Mouse (Mus musculus) naive thymus-derived CD4-positive, alpha-beta T cell, adult 2 months (primary cell): ENCODE data around the gene Cdh5.
"Not testable (repeated sequence)": the region's sequence is repeated elsewhere in the genome, so short reads cannot be mapped to it uniquely, and the experiment has no call there.

ENCODE experiments used
- DNase-seq: peaks from one replicate; pipeline ENCODE4 v3.0.0-alpha.2; 2011; ENCODE audit warnings: low read depth

The Cdh5 gene

DNA sequence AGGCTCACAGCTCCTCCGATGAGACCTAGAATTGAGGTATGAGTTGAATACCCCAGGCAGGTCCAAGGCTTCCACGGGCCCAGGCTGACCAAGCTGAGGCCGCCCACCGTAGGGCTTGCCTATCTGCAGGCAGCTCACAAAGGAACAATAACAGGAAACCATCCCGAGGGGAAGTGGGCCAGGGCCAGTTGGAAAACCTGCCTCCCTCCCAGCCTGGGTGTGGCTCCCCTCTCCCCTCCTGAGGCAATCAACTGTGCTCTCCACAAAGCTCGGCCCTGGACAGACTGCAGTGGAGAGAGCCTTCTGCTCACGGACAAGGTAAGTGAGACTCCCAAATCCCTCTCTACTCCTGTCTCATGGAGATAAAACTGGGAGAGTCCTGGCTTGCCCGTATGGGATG lies at the start of gene Cdh5:
TSS of gene Cdh5 (plus strand) at position 211 of the 400 bp plus-strand sequence.
- no peak for DNase-seq

GRCm38 (mm10) chr8:104059922-104060321 lies 41.5 kb upstream of the Cdh5 start:
- DNase-seq, result no peak

DNA sequence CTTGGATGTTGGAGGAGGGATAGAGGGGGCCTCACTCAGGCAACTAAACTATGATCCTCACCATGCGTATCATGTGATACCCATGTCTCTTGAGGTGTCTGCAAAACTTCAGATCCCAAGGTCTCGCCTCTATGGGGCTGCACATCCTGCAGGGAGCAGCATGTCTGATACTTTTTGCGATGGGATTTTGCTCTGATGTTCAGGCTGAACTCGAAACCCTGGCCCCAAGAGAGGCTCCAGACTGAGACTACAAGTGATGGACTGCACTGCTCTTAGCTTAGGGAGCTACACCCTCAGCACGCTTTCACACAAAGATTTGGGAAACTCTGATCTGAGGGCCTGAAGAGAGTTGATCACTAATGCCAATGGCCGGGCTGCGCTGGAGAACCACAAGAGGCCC lies 41.0 kb upstream of the Cdh5 start:
- no peak for DNase-seq

GRCm38 (mm10) chr8:104061048-104061988 lies 40.1 kb upstream of the Cdh5 start:
- no peak for DNase-seq

- no peak for DNase-seq
Measured at GRCm38 (mm10) chr8:104061989-104062820, 39.2 kb upstream of the Cdh5 start.

GRCm38 (mm10) chr8:104065223-104065622 lies 36.2 kb upstream of the Cdh5 start:
- DNase-seq, result no peak

- DNase-seq, result no peak
Measured at GRCm38 (mm10) chr8:104065906-104066518, 35.4 kb upstream of the Cdh5 start.

GRCm38 (mm10) chr8:104067390-104067925 lies 34.0 kb upstream of the Cdh5 start:
- DNase-seq, result no peak

DNA sequence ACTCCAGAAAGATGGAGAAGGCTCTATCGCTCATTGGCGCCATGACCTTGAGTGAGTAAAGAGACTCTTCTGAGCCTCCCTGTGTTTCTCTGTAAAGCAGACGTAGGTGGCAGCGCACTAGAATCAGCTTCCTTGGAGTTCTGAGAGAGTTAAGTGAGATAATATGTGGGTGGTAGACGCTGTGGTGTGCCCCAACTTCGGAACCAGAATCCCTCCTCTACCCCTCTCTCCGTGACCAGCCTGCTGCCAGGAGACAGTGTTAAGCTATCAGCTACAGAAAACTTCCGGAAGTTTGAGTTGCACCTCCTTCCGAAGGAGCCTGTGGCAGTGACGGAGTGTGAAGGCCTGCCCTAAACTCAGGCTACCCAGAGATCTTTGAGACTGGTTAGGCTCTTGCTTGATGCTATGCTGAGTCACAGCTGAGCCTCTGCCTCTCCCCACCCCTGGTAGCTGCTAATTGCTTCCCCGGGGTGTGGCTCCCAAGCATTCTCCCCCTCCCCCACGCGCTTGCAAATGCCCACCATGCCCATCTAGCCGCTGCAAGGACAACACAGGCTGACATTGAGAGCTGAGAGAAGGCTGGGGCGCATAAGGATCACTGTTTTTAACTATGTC lies 32.9 kb upstream of the Cdh5 start:
- DNase-seq, result no peak

- DNase-seq, result not testable (repeated sequence)
Measured at GRCm38 (mm10) chr8:104070201-104070865, 31.1 kb upstream of the Cdh5 start.

- DNase-seq, result no peak
Measured at GRCm38 (mm10) chr8:104070949-104071348, 30.5 kb upstream of the Cdh5 start.

- DNase-seq, result no peak
Measured at GRCm38 (mm10) chr8:104075079-104075478, 26.3 kb upstream of the Cdh5 start.

DNA sequence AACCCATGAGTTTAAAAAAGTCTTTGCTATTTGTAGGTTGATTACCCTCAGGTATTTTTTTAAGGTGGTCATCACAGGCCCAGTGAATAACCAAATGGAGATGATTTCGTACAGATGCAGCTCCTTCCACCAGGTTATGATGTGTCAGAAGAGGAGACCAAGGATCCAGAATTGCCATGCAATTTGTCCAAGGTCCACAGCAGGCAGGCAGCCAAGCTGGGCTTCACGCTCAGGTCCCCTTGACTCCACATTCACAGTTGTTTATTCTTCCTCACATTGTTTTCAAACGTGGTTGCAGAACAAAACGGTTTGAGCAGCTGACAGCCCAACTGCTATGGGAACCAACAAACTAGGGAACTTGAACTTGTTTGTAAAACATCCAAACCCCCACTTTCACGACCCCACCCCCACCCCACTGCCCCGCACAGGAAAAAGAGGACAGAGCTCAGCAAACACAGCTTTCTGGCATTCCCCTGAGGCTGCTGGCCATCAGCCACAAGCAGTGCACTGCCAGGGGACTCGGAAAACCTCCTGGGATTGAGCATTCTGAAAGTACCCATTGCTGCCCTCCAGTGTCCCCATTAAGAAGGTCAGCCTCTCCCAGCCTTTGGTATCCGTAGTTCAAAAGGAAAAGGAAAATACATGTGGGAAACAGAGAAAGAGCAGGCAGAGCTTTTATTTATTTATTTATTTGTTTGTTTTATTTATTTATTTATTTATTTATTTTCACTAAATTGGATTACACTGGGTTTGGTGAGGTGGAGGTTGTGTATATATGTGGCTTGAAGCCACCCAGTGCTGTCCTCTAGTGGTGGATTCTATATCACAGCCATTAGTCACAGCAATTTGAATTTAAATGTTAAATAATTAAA lies 24.6 kb upstream of the Cdh5 start:
- DNase-seq, result no peak

- DNase-seq, result no peak
Measured at GRCm38 (mm10) chr8:104078091-104078490, 23.3 kb upstream of the Cdh5 start.

GRCm38 (mm10) chr8:104085281-104085680 lies 16.1 kb upstream of the Cdh5 start:
- no peak for DNase-seq

DNA sequence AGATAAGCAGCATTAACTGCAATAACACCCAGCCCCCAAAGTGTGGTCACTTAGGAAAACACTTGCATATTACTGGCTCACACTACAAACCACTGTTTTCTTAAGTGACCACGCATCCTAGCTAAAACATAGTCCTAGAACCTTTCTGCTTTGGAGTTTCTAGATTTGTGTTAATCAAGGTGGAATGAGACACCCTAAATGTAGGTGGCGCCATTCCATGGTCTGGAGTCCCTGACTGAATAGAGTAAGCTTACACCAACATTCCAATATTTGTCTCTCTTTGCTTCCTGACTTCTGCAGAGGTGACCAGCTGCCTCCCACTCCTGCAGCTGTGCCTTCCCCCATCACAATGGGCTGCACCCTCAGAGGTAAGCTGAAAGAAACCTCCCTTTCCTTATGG lies 14.8 kb upstream of the Cdh5 start:
- DNase-seq, result no peak

- no peak for DNase-seq
Measured at GRCm38 (mm10) chr8:104087091-104087490, 14.3 kb upstream of the Cdh5 start.

GRCm38 (mm10) chr8:104087878-104088277 lies 13.5 kb upstream of the Cdh5 start:
- not testable (repeated sequence) for DNase-seq

DNA sequence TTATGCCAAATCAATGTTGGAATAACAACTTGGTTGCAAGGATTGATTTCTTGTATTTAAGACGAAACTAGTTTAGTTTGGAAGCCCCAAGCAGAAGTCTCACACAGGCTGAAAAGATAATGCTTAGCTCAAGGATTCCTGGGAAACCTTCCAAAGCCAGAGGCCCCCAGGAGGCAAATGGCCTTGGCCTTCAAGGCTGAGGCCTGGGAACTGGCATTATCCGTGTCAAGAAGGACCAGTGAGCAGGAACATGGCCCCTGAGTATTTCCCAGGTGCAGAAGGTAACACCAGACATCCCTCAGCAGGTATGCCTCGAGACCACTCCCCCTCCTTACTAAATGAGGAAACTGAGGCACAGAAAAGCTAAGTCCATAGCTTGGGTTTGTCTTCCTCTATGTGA lies 12.5 kb upstream of the Cdh5 start:
- DNase-seq, result no peak
